ENCODE assay signal across 26 mouse cellular contexts in the genomic region with DNA sequence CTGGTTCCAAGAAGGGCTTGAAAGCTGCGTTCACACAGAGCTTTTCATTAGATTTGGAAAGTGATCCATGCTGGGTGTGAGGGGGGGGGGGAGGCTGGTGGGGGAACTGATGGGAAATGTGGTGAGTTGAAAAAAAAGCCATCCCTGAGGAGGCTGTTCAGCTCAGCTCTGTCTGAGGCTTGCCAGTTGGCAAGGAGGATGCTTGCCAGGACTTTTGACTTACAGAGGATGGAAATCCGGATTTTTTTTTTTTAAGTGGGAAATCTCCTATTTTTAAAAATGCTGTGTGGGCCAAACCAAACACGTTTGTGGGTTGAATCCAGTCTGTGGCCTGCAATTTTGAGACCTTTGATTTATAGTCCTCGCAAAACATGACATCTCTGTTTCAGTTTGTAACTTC. TPM values are rescaled to one million over a fixed set of nuclear protein-coding genes. Genes with fewer than 3 reads are reported as not detected.
DNase-seq lines count a peak whose midpoint lies in the region; ATAC-seq and TF ChIP-seq lines count a peak whose summit lies in the region.
"Had no signal": no experiment of that assay in that cellular context is flagged by ENCODE, and none has a peak within 500 bp of the region (broad histone marks: within the 10 kb centered on the region; RNA-seq: fewer than 3 reads in every experiment).

No protein-coding gene starts in this region.

- H3K27ac ChIP-seq in embryonic facial prominence, embryonic 14.5 days (replicated peaks; ENCODE audit: low read depth, low read length), result no peak overlapping the region
- no peak overlapping the region for H3K27ac ChIP-seq in embryonic facial prominence, embryonic 10.5 days (replicated peaks)
- no peak overlapping the region for H3K27ac ChIP-seq in kidney, adult 2 months (ENCODE audit: insufficient read depth, low read depth, low read length)
- no peak overlapping the region for H3K27ac ChIP-seq in kidney, embryonic 14.5 days (ENCODE audit: low read depth, low read length)
- H3K27ac ChIP-seq: embryonic facial prominence, embryonic 12.5 days; forebrain, embryonic 12.5 days; kidney, postnatal 0 days; limb, embryonic 15.5 days; liver, embryonic 15.5 days; midbrain, embryonic 15.5 days; neural tube, embryonic 15.5 days had no signal

- ATAC-seq in embryonic facial prominence, embryonic 14.5 days (ENCODE audit: low read depth), result no peak
- no peak for ATAC-seq in kidney, embryonic 14.5 days (ENCODE audit: low FRiP score, low TSS enrichment)
- ATAC-seq: activated CD4-positive, CD25-positive, alpha-beta regulatory T cell, adult 4 months; hindbrain, embryonic 16.5 days; midbrain, embryonic 15.5 days had no signal

- 0 out of 2 replicates have a peak, but pooled peaks cover 8% of the 10 kb centered on the region for H3K9me3 ChIP-seq in embryonic facial prominence, embryonic 14.5 days (ENCODE audit: control insufficient read depth, low read length)
- H3K9me3 ChIP-seq in embryonic facial prominence, embryonic 10.5 days, result peaks cover 7% of the 10 kb centered on the region
- no peaks in the 10 kb centered on the region for H3K9me3 ChIP-seq in kidney, embryonic 14.5 days (ENCODE audit: control insufficient read depth, low read length)
- H3K9me3 ChIP-seq: embryonic facial prominence, embryonic 12.5 days; limb, embryonic 15.5 days; liver, embryonic 15.5 days; midbrain, embryonic 15.5 days; neural tube, embryonic 15.5 days had no signal

- H3K4me3 ChIP-seq in embryonic facial prominence, embryonic 14.5 days (ENCODE audit: low read depth, low read length), result no peak overlapping the region
- H3K4me3 ChIP-seq in embryonic facial prominence, embryonic 10.5 days, result no peak overlapping the region
- no peak overlapping the region for H3K4me3 ChIP-seq in kidney, adult 2 months (ENCODE audit: insufficient read depth, low read depth, low read length)
- no peak overlapping the region for H3K4me3 ChIP-seq in kidney, embryonic 14.5 days (ENCODE audit: low read length)
- H3K4me3 ChIP-seq: embryonic facial prominence, embryonic 12.5 days; forebrain, embryonic 12.5 days; limb, embryonic 15.5 days; liver, embryonic 15.5 days; midbrain, embryonic 15.5 days; neural tube, embryonic 15.5 days had no signal

- H3K4me2 ChIP-seq in embryonic facial prominence, embryonic 14.5 days (ENCODE audit: low read depth, low read length), result no peak overlapping the region
- no peak overlapping the region for H3K4me2 ChIP-seq in kidney, embryonic 14.5 days (replicated peaks; ENCODE audit: low read depth, low read length)
- H3K4me2 ChIP-seq: embryonic facial prominence, embryonic 12.5 days; forebrain, embryonic 12.5 days; limb, embryonic 15.5 days; liver, embryonic 15.5 days; lung, embryonic 14.5 days; midbrain, embryonic 15.5 days; neural tube, embryonic 15.5 days had no signal

- no peak for TF ChIP-seq POLR2A in kidney, adult 2 months (IDR thresholded peaks at IDR 0.05; ENCODE audit: low read depth, low read length)

- H3K9ac ChIP-seq in embryonic facial prominence, embryonic 14.5 days (ENCODE audit: low read depth, low read length), result no peak overlapping the region
- H3K9ac ChIP-seq in kidney, embryonic 14.5 days (ENCODE audit: low read depth, low read length), result no peak overlapping the region
- H3K9ac ChIP-seq: embryonic facial prominence, embryonic 12.5 days; forebrain, embryonic 12.5 days; limb, embryonic 15.5 days; liver, embryonic 15.5 days; lung, embryonic 14.5 days; midbrain, embryonic 15.5 days; neural tube, embryonic 15.5 days had no signal

- TF ChIP-seq CTCF in kidney, adult 2 months (conservative IDR thresholded peaks at IDR 0.05; ENCODE audit: insufficient read depth, insufficient read length, low read depth, low read length), result no peak

- H3K27me3 ChIP-seq in embryonic facial prominence, embryonic 14.5 days (replicated peaks; ENCODE audit: control insufficient read depth, insufficient read depth, low read length), result no peaks in the 10 kb centered on the region
- H3K27me3 ChIP-seq in embryonic facial prominence, embryonic 10.5 days (replicated peaks; ENCODE audit: low read depth, poor library complexity, severe bottlenecking), result no peaks in the 10 kb centered on the region
- no peaks in the 10 kb centered on the region for H3K27me3 ChIP-seq in kidney, adult 2 months (replicated peaks; ENCODE audit: control insufficient read depth, insufficient read depth, low read length)
- H3K27me3 ChIP-seq in kidney, embryonic 14.5 days (ENCODE audit: control insufficient read depth, insufficient read depth, low read length), result no peaks in the 10 kb centered on the region
- H3K27me3 ChIP-seq: CH12.LX; embryonic facial prominence, embryonic 12.5 days; forebrain, embryonic 12.5 days; limb, embryonic 15.5 days; liver, embryonic 15.5 days; midbrain, embryonic 15.5 days; neural tube, embryonic 15.5 days had no signal

- H3K36me3 ChIP-seq in embryonic facial prominence, embryonic 14.5 days (ENCODE audit: control insufficient read depth, insufficient read depth, low read length), result no peaks in the 10 kb centered on the region
- H3K36me3 ChIP-seq in embryonic facial prominence, embryonic 10.5 days (replicated peaks), result no peaks in the 10 kb centered on the region
- H3K36me3 ChIP-seq in kidney, adult 2 months (ENCODE audit: control insufficient read depth, insufficient read depth, low read length), result no peaks in the 10 kb centered on the region
- H3K36me3 ChIP-seq in kidney, embryonic 14.5 days (ENCODE audit: control insufficient read depth, insufficient read depth, low read length), result no peaks in the 10 kb centered on the region
- H3K36me3 ChIP-seq: embryonic facial prominence, embryonic 12.5 days; forebrain, embryonic 12.5 days; limb, embryonic 15.5 days; liver, embryonic 15.5 days; midbrain, embryonic 15.5 days; neural tube, embryonic 15.5 days had no signal

- DNase-seq in embryonic facial prominence, embryonic 14.5 days (ENCODE audit: low spot score), result peak; percentile 79
- no peak for DNase-seq in embryonic facial prominence, embryonic 10.5 days (ENCODE audit: low spot score)
- DNase-seq in kidney, adult 2 months, result peak; percentile 10
- DNase-seq in layer of hippocampus, adult 9-11 months, result peak; percentile 32
- no peak for DNase-seq in layer of hippocampus, postnatal 25 days (ENCODE audit: extremely low spot score in 1 of 2, low spot score in 1 of 2)
- DNase-seq in adrenal gland, adult (ENCODE audit: inconsistent age in 2 of 2, low spot score in 1 of 2), result no peak
- DNase-seq: adrenal gland, postnatal 10 days; cerebellum, adult 11 months; cerebellum, adult 9-10 months; cerebellum, postnatal 36 days; lung, embryonic 14.5 days; lung, postnatal 14 days; retina, postnatal 1 day; right cerebral cortex, postnatal 14 days; thymus, postnatal 14 days had no signal

- no peaks in the 10 kb centered on the region for H3K4me1 ChIP-seq in embryonic facial prominence, embryonic 14.5 days (ENCODE audit: control insufficient read depth, insufficient read depth, low read length)
- no peaks in the 10 kb centered on the region for H3K4me1 ChIP-seq in embryonic facial prominence, embryonic 10.5 days
- H3K4me1 ChIP-seq in kidney, adult 2 months (ENCODE audit: control insufficient read depth, insufficient read depth, low read length), result no peaks in the 10 kb centered on the region
- H3K4me1 ChIP-seq in kidney, embryonic 14.5 days (ENCODE audit: control insufficient read depth, insufficient read depth, low read length), result no peaks in the 10 kb centered on the region
- H3K4me1 ChIP-seq: embryonic facial prominence, embryonic 12.5 days; forebrain, embryonic 12.5 days; liver, embryonic 15.5 days; midbrain, embryonic 15.5 days; neural tube, embryonic 15.5 days had no signal

- WGBS in embryonic facial prominence, embryonic 14.5 days, result 58% methylated on average over 4 of the region's 4 CpGs
- 82% methylated on average over 4 of the region's 4 CpGs for WGBS in embryonic facial prominence, embryonic 10.5 days
- 44% methylated on average over 4 of the region's 4 CpGs for WGBS in kidney, adult 2 months
- 62% methylated on average over 4 of the region's 4 CpGs for WGBS in kidney, embryonic 14.5 days

RNA-seq across cellular contexts. Expression of a gene that starts 35.6 kb away (rescaled TPM):
- 14.3 and 16.2 TPM in 2 replicates for polyA plus RNA-seq in embryonic facial prominence, embryonic 14.5 days (2014; fragmentation: Nextera tagmentation; extraction: Ambion mirVana)
- 6.9 and 9.1 TPM in 2 replicates for polyA plus RNA-seq in embryonic facial prominence, embryonic 10.5 days (2016; fragmentation: Nextera tagmentation; extraction: Ambion mirVana)
- 0.06 and 0.08 TPM in 2 replicates for polyA plus RNA-seq in kidney, adult 2 months (2012; rRNA removed)
- polyA plus RNA-seq in kidney, embryonic 14.5 days (2014; fragmentation: Nextera tagmentation; extraction: Ambion mirVana), result 4.8 and 5.4 TPM in 2 replicates
- total RNA-seq in layer of hippocampus, postnatal 25 days (2021), result 10 to 100 TPM; 68.4 to 70.2 TPM
- total RNA-seq: CH12.LX had no signal

Comparison
In these comparisons a context has a peak if more than half of its experiments do, and no peak if none do; other contexts are left out.
1. DNase-seq: peak in embryonic facial prominence, embryonic 14.5 days (single experiment), kidney, adult 2 months (single experiment) and layer of hippocampus, adult 9-11 months (single experiment); none in embryonic facial prominence, embryonic 10.5 days (single experiment), layer of hippocampus, postnatal 25 days (0 of 2) and adrenal gland, adult (0 of 2).